Mouse (Mus musculus) midbrain, embryonic 12.5 days (tissue): ENCODE measurements around the gene Gtf3c2. TPM values are rescaled to one million over a fixed set of nuclear protein-coding genes. Genes with fewer than 3 reads are reported as not detected.

Experiments used
- ATAC-seq: fragments of 200-750 bp; cut with Nextera tagmentation; 2 replicates; pipeline ENCODE4 v1.8.0; 2017; ENCODE audit warnings: low read depth, moderate TSS enrichment, moderate library complexity; ENCODE audit not compliant: low FRiP score
- H3K27ac ChIP-seq: fragments of 300-500 bp; sonication (generic); replicated peaks from 2 replicates; pipeline ENCODE4 v1.5.1; 2016; ENCODE audit warnings: mild to moderate bottlenecking
- H3K27me3 ChIP-seq: fragments of 300-500 bp; sonication (generic); 2 replicates; pipeline ENCODE4 v1.6.1; 2016; ENCODE audit warnings: mild to moderate bottlenecking
- H3K36me3 ChIP-seq: fragments of 300-500 bp; sonication (generic); 2 replicates; pipeline ENCODE4 v1.6.1; 2016
- H3K4me1 ChIP-seq: fragments of 300-500 bp; sonication (generic); 2 replicates; pipeline ENCODE4 v1.6.1; 2016
- H3K4me2 ChIP-seq: fragments of 300-500 bp; sonication (generic); replicated peaks from 2 replicates; pipeline ENCODE4 v1.6.1; 2016; ENCODE audit warnings: mild to moderate bottlenecking, moderate library complexity
- H3K4me3 ChIP-seq: fragments of 300-500 bp; sonication (generic); 2 replicates; pipeline ENCODE4 v1.5.1; 2016; ENCODE audit warnings: mild to moderate bottlenecking
- H3K9ac ChIP-seq: fragments of 300-500 bp; sonication (generic); replicated peaks from 2 replicates; pipeline ENCODE4 v1.6.1; 2016; ENCODE audit warnings: mild to moderate bottlenecking, moderate library complexity
- H3K9me3 ChIP-seq: fragments of 300-500 bp; sonication (generic); 2 replicates; pipeline ENCODE4 v1.6.1; 2016; ENCODE audit warnings: mild to moderate bottlenecking
- WGBS: fragments of 180-500 bp; shearing (Covaris S2); methylation state at CpG from one replicate; pipeline ENCODE4 v1.1.7; 2016; 5-methylcytosine and 5-hydroxymethylcytosine counted together
- polyA plus RNA-seq: library from polyadenylated mRNA; unstranded; fragments of >200 nt; fragmentation: Nextera tagmentation; extraction: Ambion mirVana; gene quantifications from 2 replicates; pipeline ENCODE4 v1.2.1, GENCODE M21; 2016

The Gtf3c2 gene
- polyA plus RNA-seq, 1 experiment from 2014 or later: 97.3 TPM

GRCm38 (mm10) chr5:31168630-31169029 lies 11.3 kb downstream of the Gtf3c2 start:
- no peak for ATAC-seq
- no peaks in the 10 kb centered on the region for H3K4me1 ChIP-seq
- WGBS: 97% methylated on average over 4 of the region's 4 CpGs
- no peak overlapping the region for H3K4me2 ChIP-seq
- H3K4me3 ChIP-seq: no peak overlapping the region
- H3K27ac ChIP-seq: no peak overlapping the region
- no peaks in the 10 kb centered on the region for H3K9me3 ChIP-seq
- H3K9ac ChIP-seq: no peak overlapping the region
- no peaks in the 10 kb centered on the region for H3K27me3 ChIP-seq
- H3K36me3 ChIP-seq: peaks cover 96% of the 10 kb centered on the region

GRCm38 (mm10) chr5:31164878-31165277 lies 15.1 kb downstream of the Gtf3c2 start:
- Histone ChIP-seq H3K4me1 (no peaks in the 10 kb centered on the region), H3K36me3 (peaks cover 93% of the 10 kb centered on the region), H3K27me3 (no peaks in the 10 kb centered on the region), H3K4me3 (no peak overlapping the region), H3K4me2 (no peak overlapping the region), H3K9me3 (no peaks in the 10 kb centered on the region), H3K9ac (no peak overlapping the region), H3K27ac (no peak overlapping the region)
- ATAC-seq: no peak
- WGBS: 88% methylated on average over 1 of the region's 1 CpGs

GRCm38 (mm10) chr5:31162462-31162861 lies 17.5 kb downstream of the Gtf3c2 start:
- H3K9ac ChIP-seq: no peak overlapping the region
- no peak for ATAC-seq
- no peak overlapping the region for H3K4me2 ChIP-seq
- H3K9me3 ChIP-seq: no peaks in the 10 kb centered on the region
- H3K27ac ChIP-seq: no peak overlapping the region
- no peaks in the 10 kb centered on the region for H3K27me3 ChIP-seq
- H3K4me3 ChIP-seq: no peak overlapping the region
- peaks cover 93% of the 10 kb centered on the region for H3K36me3 ChIP-seq
- H3K4me1 ChIP-seq: no peaks in the 10 kb centered on the region

- WGBS: 0% methylated on average over 19 of the region's 19 CpGs
- peak within 1 kb of the TSS; percentile 69 for H3K4me3 ChIP-seq
- H3K27me3 ChIP-seq: no peaks in the 10 kb centered on the region
- peak; percentile 92 for ATAC-seq
- H3K4me1 ChIP-seq: peaks cover 14% of the 10 kb centered on the region
- H3K4me2 ChIP-seq: peak within 1 kb of the TSS; percentile 65
- H3K9ac ChIP-seq: peak within 1 kb of the TSS; percentile 69
- peak within 1 kb of the TSS; percentile 74 for H3K27ac ChIP-seq
- H3K36me3 ChIP-seq: peaks cover 39% of the 10 kb centered on the region
- H3K9me3 ChIP-seq: no peaks in the 10 kb centered on the region
Measured at GRCm38 (mm10) chr5:31154152-31154553, 25.8 kb downstream of the Gtf3c2 start, which contains the start of gene Mpv17. Gene Mpv17, minus strand, starts transcription at chr5:31154251.

- peak overlapping the region; percentile 69 for H3K9ac ChIP-seq
- WGBS: 47% methylated on average over 6 of the region's 6 CpGs
- H3K4me3 ChIP-seq: peak overlapping the region; percentile 69
- no peak for ATAC-seq
- H3K36me3 ChIP-seq: peaks cover 33% of the 10 kb centered on the region
- no peak overlapping the region for H3K27ac ChIP-seq
- peak overlapping the region; percentile 65 for H3K4me2 ChIP-seq
- no peaks in the 10 kb centered on the region for H3K9me3 ChIP-seq
- peaks cover 14% of the 10 kb centered on the region for H3K4me1 ChIP-seq
- no peaks in the 10 kb centered on the region for H3K27me3 ChIP-seq
Measured at GRCm38 (mm10) chr5:31153516-31154151, 26.3 kb downstream of the Gtf3c2 start.

GRCm38 (mm10) chr5:31151746-31152145 lies 28.2 kb downstream of the Gtf3c2 start:
- Histone ChIP-seq H3K9ac (no peak overlapping the region), H3K4me1 (peaks cover 14% of the 10 kb centered on the region), H3K27me3 (no peaks in the 10 kb centered on the region), H3K36me3 (peaks cover 22% of the 10 kb centered on the region; the same call in 1 of the 2 replicates), H3K4me2 (no peak overlapping the region), H3K9me3 (no peaks in the 10 kb centered on the region), H3K27ac (no peak overlapping the region), H3K4me3 (no peak overlapping the region)
- WGBS: 94% methylated on average over 3 of the region's 3 CpGs
- ATAC-seq: no peak

- 93% methylated on average over 4 of the region's 4 CpGs for WGBS
- Histone ChIP-seq H3K4me3 (no peak overlapping the region), H3K9me3 (no peaks in the 10 kb centered on the region), H3K9ac (no peak overlapping the region), H3K36me3 (peaks cover 30% of the 10 kb centered on the region), H3K27ac (no peak overlapping the region), H3K27me3 (no peaks in the 10 kb centered on the region), H3K4me2 (no peak overlapping the region), H3K4me1 (peaks cover 14% of the 10 kb centered on the region)
- ATAC-seq: no peak
Measured at GRCm38 (mm10) chr5:31149781-31150180, 30.2 kb downstream of the Gtf3c2 start.

GRCm38 (mm10) chr5:31138968-31139425 lies 40.9 kb downstream of the Gtf3c2 start:
- Histone ChIP-seq H3K36me3 (peaks cover 9% of the 10 kb centered on the region), H3K9ac (no peak overlapping the region), H3K27me3 (peaks cover 60% of the 10 kb centered on the region), H3K27ac (no peak overlapping the region), H3K4me3 (no peak overlapping the region), H3K4me1 (peaks cover 19% of the 10 kb centered on the region), H3K9me3 (no peaks in the 10 kb centered on the region), H3K4me2 (0 out of 2 replicates have a peak overlapping the region, but pooled peaks have one; percentile 49)
- ATAC-seq: no peak
- 14% methylated on average over 9 of the region's 9 CpGs for WGBS

GRCm38 (mm10) chr5:31138241-31138967 lies 41.5 kb downstream of the Gtf3c2 start, which contains the start of gene Ucn:
Gene Ucn, minus strand, starts transcription at chr5:31138829.
- H3K36me3 ChIP-seq: peaks cover 8% of the 10 kb centered on the region; the same call in 1 of the 2 replicates
- H3K27ac ChIP-seq: no peak within 1 kb of the TSS
- H3K4me2 ChIP-seq: peak within 1 kb of the TSS; percentile 49
- H3K9ac ChIP-seq: no peak within 1 kb of the TSS; the same call in 1 of the 2 replicates
- WGBS: 2% methylated on average over 52 of the region's 52 CpGs
- peak within 1 kb of the TSS; percentile 33 for H3K4me3 ChIP-seq
- ATAC-seq: no peak
- H3K9me3 ChIP-seq: no peaks in the 10 kb centered on the region
- peaks cover 19% of the 10 kb centered on the region for H3K4me1 ChIP-seq
- peaks cover 65% of the 10 kb centered on the region for H3K27me3 ChIP-seq

- ATAC-seq: no peak
- Histone ChIP-seq H3K4me2 (peak overlapping the region; percentile 49), H3K4me1 (peaks cover 19% of the 10 kb centered on the region), H3K9ac (no peak overlapping the region), H3K4me3 (peak overlapping the region; percentile 33), H3K9me3 (no peaks in the 10 kb centered on the region), H3K27ac (no peak overlapping the region), H3K36me3 (peaks cover 8% of the 10 kb centered on the region; the same call in 1 of the 2 replicates), H3K27me3 (peaks cover 65% of the 10 kb centered on the region)
- WGBS: under 1% methylated on average over 13 of the region's 13 CpGs
Measured at GRCm38 (mm10) chr5:31137658-31138057, 42.3 kb downstream of the Gtf3c2 start.

- H3K4me2 ChIP-seq: peak overlapping the region; percentile 49
- peaks cover 7% of the 10 kb centered on the region; the same call in 1 of the 2 replicates for H3K36me3 ChIP-seq
- H3K27ac ChIP-seq: no peak overlapping the region
- WGBS: under 1% methylated on average over 33 of the region's 33 CpGs
- peaks cover 19% of the 10 kb centered on the region for H3K4me1 ChIP-seq
- H3K9ac ChIP-seq: no peak overlapping the region
- peaks cover 65% of the 10 kb centered on the region for H3K27me3 ChIP-seq
- H3K4me3 ChIP-seq: peak overlapping the region; percentile 33
- no peaks in the 10 kb centered on the region for H3K9me3 ChIP-seq
- ATAC-seq: no peak
Measured at GRCm38 (mm10) chr5:31136730-31137424, 43.1 kb downstream of the Gtf3c2 start.

- no peaks in the 10 kb centered on the region for H3K4me1 ChIP-seq
- no peak overlapping the region for H3K27ac ChIP-seq
- peaks cover 4% of the 10 kb centered on the region; the same call in 1 of the 2 replicates for H3K27me3 ChIP-seq
- ATAC-seq: no peak
- H3K4me3 ChIP-seq: no peak overlapping the region
- no peak overlapping the region for H3K4me2 ChIP-seq
- H3K36me3 ChIP-seq: no peaks in the 10 kb centered on the region
- WGBS: 37% methylated on average over 5 of the region's 5 CpGs
- H3K9ac ChIP-seq: no peak overlapping the region
- no peaks in the 10 kb centered on the region for H3K9me3 ChIP-seq
Measured at GRCm38 (mm10) chr5:31126050-31126449, 53.9 kb downstream of the Gtf3c2 start.
